Mouse (Mus musculus) heart, embryonic 13.5 days (tissue): ENCODE data around the gene B3gnt5. TPM values are rescaled to one million over a fixed set of nuclear protein-coding genes. Genes with fewer than 3 reads are reported as not detected.

Source experiments
- ATAC-seq: fragments of 200-750 bp; cut with Nextera tagmentation; 2 replicates; pipeline ENCODE4 v1.8.0; 2017; ENCODE audit warnings: moderate TSS enrichment; ENCODE audit not compliant: insufficient number of reproducible peaks, low FRiP score, low TSS enrichment; ENCODE audit errors: extremely low read depth
- H3K27ac ChIP-seq: fragments of 300-500 bp; sonication (generic); replicated peaks from 2 replicates; pipeline ENCODE4 v1.5.1; 2015; ENCODE audit warnings: moderate library complexity, mild to moderate bottlenecking, inconsistent platforms
- H3K27me3 ChIP-seq: fragments of 300-500 bp; sonication (generic); replicated peaks from 2 replicates; pipeline ENCODE4 v1.6.1; 2015; ENCODE audit warnings: mild to moderate bottlenecking, inconsistent platforms
- H3K36me3 ChIP-seq: fragments of 300-500 bp; sonication (generic); 2 replicates; pipeline ENCODE4 v1.6.1; 2015; ENCODE audit warnings: mild to moderate bottlenecking, inconsistent platforms
- H3K4me1 ChIP-seq: fragments of 300-500 bp; sonication (generic); 2 replicates; pipeline ENCODE4 v1.6.1; 2015; ENCODE audit warnings: inconsistent platforms
- H3K4me2 ChIP-seq: fragments of 300-500 bp; sonication (generic); 2 replicates; pipeline ENCODE4 v1.6.1; 2015; ENCODE audit warnings: inconsistent platforms, mild to moderate bottlenecking, moderate library complexity
- H3K4me3 ChIP-seq: fragments of 300-500 bp; sonication (generic); 2 replicates; pipeline ENCODE4 v1.5.1; 2015; ENCODE audit warnings: moderate library complexity, mild to moderate bottlenecking, inconsistent platforms
- H3K9ac ChIP-seq: fragments of 300-500 bp; sonication (generic); 2 replicates; pipeline ENCODE4 v1.6.1; 2015; ENCODE audit warnings: inconsistent platforms, mild to moderate bottlenecking, moderate library complexity
- H3K9me3 ChIP-seq: fragments of 300-500 bp; sonication (generic); 2 replicates; pipeline ENCODE4 v1.6.1; 2016; ENCODE audit warnings: inconsistent platforms
- WGBS: fragments of 180-500 bp; shearing (Covaris S2); methylation state at CpG from one replicate; pipeline ENCODE4 v1.1.7; 2015; ENCODE audit warnings: mixed read lengths; 5-methylcytosine and 5-hydroxymethylcytosine counted together
- polyA plus RNA-seq: library from polyadenylated mRNA; unstranded; fragments of >200 nt; fragmentation: Nextera tagmentation; extraction: Ambion mirVana; gene quantifications from 2 replicates; pipeline ENCODE4 v1.2.1, GENCODE M21; 2015

B3gnt5 gene
- polyA plus RNA-seq, 1 experiment from 2014 or later = 15.2 TPM

DNA sequence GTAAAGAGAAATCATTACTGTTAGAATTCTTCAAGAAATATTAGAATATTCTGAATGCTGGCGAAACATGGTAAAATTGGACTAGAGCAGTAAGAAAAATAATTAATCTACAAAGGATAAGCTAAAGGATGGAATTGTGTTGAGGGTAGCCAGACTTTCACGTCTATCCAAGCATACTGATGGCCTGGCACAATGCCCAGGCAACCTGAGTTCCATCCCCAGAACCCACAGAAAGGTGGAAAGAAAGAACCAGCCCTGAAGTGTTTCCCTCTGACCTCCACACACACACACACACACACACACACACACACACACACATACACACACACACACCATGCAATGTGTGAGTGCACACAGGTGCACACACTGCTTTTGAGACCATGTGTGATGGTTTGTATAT is 58.8 kb downstream of the B3gnt5 start:
- no peak for ATAC-seq
- Histone ChIP-seq H3K4me2 (no peak overlapping the region), H3K4me3 (no peak overlapping the region), H3K9ac (no peak overlapping the region), H3K4me1 (no peaks in the 10 kb centered on the region), H3K9me3 (no peaks in the 10 kb centered on the region), H3K27me3 (no peaks in the 10 kb centered on the region), H3K27ac (no peak overlapping the region), H3K36me3 (no peaks in the 10 kb centered on the region)
- 63% methylated on average over 2 of the region's 2 CpGs for WGBS

Other genes with a start within 250 kb of the B3gnt5 start
- gene Olfr167, start 237.9 kb upstream of the B3gnt5 start, polyA plus RNA-seq = not detected in 2 replicates
- not detected in 2 replicates for gene Olfr168, start 224.7 kb upstream of the B3gnt5 start, polyA plus RNA-seq
- gene Olfr169, start 188.4 kb upstream of the B3gnt5 start, polyA plus RNA-seq = not detected in 2 replicates
- not detected in 2 replicates for gene Olfr170, start 148.3 kb upstream of the B3gnt5 start, polyA plus RNA-seq
- gene Olfr171, start 130.3 kb upstream of the B3gnt5 start, polyA plus RNA-seq = not detected in 2 replicates
- 0.04 and 0.11 TPM in 2 replicates for gene Lamp3, start 53.8 kb upstream of the B3gnt5 start, polyA plus RNA-seq
- 22.3 and 25.9 TPM in 2 replicates for gene Klhl6, start 222.8 kb downstream of the B3gnt5 start, polyA plus RNA-seq